Mouse (Mus musculus): ENCODE data around the gene Prr3. TPM values are rescaled to one million over a fixed set of nuclear protein-coding genes. Genes with fewer than 3 reads are reported as not detected.

Gene Prr3
- total and polyA plus RNA-seq, 3 experiments, result 4.0 to 32.0 (median 5.5) TPM

DNA sequence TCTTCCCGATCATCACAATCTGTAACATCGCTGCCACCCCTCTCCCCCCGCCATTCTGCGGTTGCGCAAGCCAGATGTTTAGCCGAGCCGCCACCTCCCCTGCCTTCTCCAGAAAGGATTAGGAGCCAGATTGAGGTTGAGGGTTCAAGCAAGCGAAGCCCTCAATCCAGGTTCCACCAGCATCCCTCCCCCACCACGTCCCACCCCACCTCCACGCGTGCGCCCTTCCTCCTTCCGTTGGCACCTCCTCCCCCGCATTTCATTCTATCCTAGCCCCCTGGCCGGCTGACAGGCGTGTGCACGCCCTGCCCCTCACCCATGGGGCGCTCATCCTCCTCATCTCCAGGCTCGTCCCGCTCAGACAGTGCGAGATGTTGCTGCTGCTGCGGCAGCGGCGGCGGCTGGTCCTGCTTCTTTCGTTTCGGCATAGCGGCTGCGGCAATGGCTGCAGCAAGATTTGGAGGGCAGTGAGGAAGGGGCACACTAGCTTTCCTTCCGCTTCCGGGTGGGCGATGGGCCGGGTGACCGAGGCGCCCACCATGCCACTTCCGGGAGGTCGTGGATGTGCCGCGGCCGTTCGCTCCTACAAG, 1.1 kb downstream of the Prr3 start (continued):
- TF ChIP-seq E2F4 (IDR thresholded peaks at IDR 0.05; ENCODE audit: insufficient replicate concordance, low read depth, low read length) (no peak), NELFE (IDR thresholded peaks at IDR 0.05; ENCODE audit: low read depth, low read length) (peak; percentile 39; the same call in 1 of the 2 replicates), POLR2AphosphoS2 (IDR thresholded peaks at IDR 0.05; ENCODE audit: low read depth, low read length) (no peak), CHD1 (IDR thresholded peaks at IDR 0.05; ENCODE audit: low read depth, low read length) (no peak), IRF4 (IDR thresholded peaks at IDR 0.05; ENCODE audit: low read depth, low read length) (peak; percentile 38; the same call in 1 of the 2 replicates), ETS1 (conservative IDR thresholded peaks at IDR 0.05; ENCODE audit: low read depth, low read length) (no peak), UBTF (IDR thresholded peaks at IDR 0.05; ENCODE audit: low read depth, low read length) (no peak), TBP (conservative IDR thresholded peaks at IDR 0.05; ENCODE audit: low read depth, low read length) (no peak), SIN3A (IDR thresholded peaks at IDR 0.05; ENCODE audit: low read length) (no peak; the same call in 1 of the 2 replicates), ELF1 (IDR thresholded peaks at IDR 0.05; ENCODE audit: low read depth, low read length) (peak; percentile 92), KAT2A (IDR thresholded peaks at IDR 0.05; ENCODE audit: insufficient replicate concordance, low read length) (peak; percentile 78; the same call in 1 of the 2 replicates), RAD21 (IDR thresholded peaks at IDR 0.05; ENCODE audit: low read depth, low read length) (no peak), CHD2 (IDR thresholded peaks at IDR 0.05; ENCODE audit: low read length) (peak; percentile 74), ZKSCAN1 (IDR thresholded peaks at IDR 0.05; ENCODE audit: borderline replicate concordance, low read depth, low read length) (no peak)

GRCm38 (mm10) chr17:35972131-35972530, 7.9 kb downstream of the Prr3 start:
- TF ChIP-seq ZKSCAN1 (IDR thresholded peaks at IDR 0.05; ENCODE audit: borderline replicate concordance, low read depth, low read length) (no peak), UBTF (IDR thresholded peaks at IDR 0.05; ENCODE audit: low read depth, low read length) (no peak), HCFC1 (IDR thresholded peaks at IDR 0.05; ENCODE audit: low read depth, low read length) (no peak), ETS1 (conservative IDR thresholded peaks at IDR 0.05; ENCODE audit: low read depth, low read length) (no peak), RCOR1 (conservative IDR thresholded peaks at IDR 0.05; ENCODE audit: low read depth, low read length) (no peak), KAT2A (IDR thresholded peaks at IDR 0.05; ENCODE audit: insufficient replicate concordance, low read length) (no peak), MXI1 (IDR thresholded peaks at IDR 0.05; ENCODE audit: low read depth, low read length) (no peak), POLR2A (IDR thresholded peaks at IDR 0.05; ENCODE audit: low read depth, low read length) (no peak), IRF4 (IDR thresholded peaks at IDR 0.05; ENCODE audit: low read depth, low read length) (no peak), RAD21 (IDR thresholded peaks at IDR 0.05; ENCODE audit: low read depth, low read length) (no peak), ZMIZ1 (IDR thresholded peaks at IDR 0.05; ENCODE audit: low read depth, low read length) (no peak), NELFE (IDR thresholded peaks at IDR 0.05; ENCODE audit: low read depth, low read length) (no peak), SIN3A (IDR thresholded peaks at IDR 0.05; ENCODE audit: low read length) (no peak), CHD1 (IDR thresholded peaks at IDR 0.05; ENCODE audit: low read depth, low read length) (no peak), TBP (conservative IDR thresholded peaks at IDR 0.05; ENCODE audit: low read depth, low read length) (no peak)
- no peaks in the 10 kb centered on the region for H3K27me3 ChIP-seq (replicated peaks)
- peaks cover 4 to 23% of the 10 kb centered on the region in 2 experiments; a peak in 3 of 4 replicates for H3K4me1 ChIP-seq (ENCODE audit: control insufficient read depth in 1 of 2, insufficient read depth in 2 of 2)
- H3K4me3 ChIP-seq (replicated peaks in 1 of 3; ENCODE audit: low read depth in 2 of 3, low read length in 2 of 3, poor library complexity in 1 of 3), result no peak overlapping the region
- no peak overlapping the region for H3K27ac ChIP-seq (ENCODE audit: insufficient read depth, low read depth)
- no peaks in the 10 kb centered on the region for H3K9me3 ChIP-seq (replicated peaks; ENCODE audit: low read length)
- H3K79me2 ChIP-seq (replicated peaks; ENCODE audit: control insufficient read depth, extremely low read depth, insufficient read depth, poor library complexity, severe bottlenecking), result peaks cover 23% of the 10 kb centered on the region
- dilution Hi-C loops (cut with MboI; ENCODE audit: extremely low pct_ligation_motif_present, extremely low pct_unique_long_range_greater_than_20kb, low sequenced_read_pairs) (no loop called here), in situ Hi-C loops (cut with MboI; ENCODE audit: low pct_ligation_motif_present, low pct_unique_long_range_greater_than_20kb, low sequenced_read_pairs) (no loop called here)
- DNase-seq (ENCODE audit: extremely low read depth), result no peak
- H3K36me3 ChIP-seq (replicated peaks in 1 of 2; ENCODE audit: control insufficient read depth in 1 of 2, insufficient read depth in 1 of 2, low read length in 1 of 2), result peaks cover 22 to 47% of the 10 kb centered on the region in 2 experiments
- H3K9ac ChIP-seq (ENCODE audit: insufficient read depth, low read depth), result no peak overlapping the region
- no peak overlapping the region for H3K4me2 ChIP-seq (ENCODE audit: insufficient read depth, low read depth, poor library complexity, severe bottlenecking)

Measured in CH12.LX (cell line).